Mouse (Mus musculus): ENCODE data around the gene Pakap.

GRCm38 (mm10) chr4:57867454-57867853 is 299.5 kb downstream of the Pakap start:
- no peak for TF ChIP-seq CTCF (IDR thresholded peaks at IDR 0.05; ENCODE audit: borderline replicate concordance, insufficient read depth, low read length)
- TF ChIP-seq POLR2A (IDR thresholded peaks at IDR 0.05; ENCODE audit: low read depth, low read length): no peak
